Comparison of ENCODE assay signal across 21 mouse cellular contexts in genomic region chr11:102168689-102169088, GRCm38 (mm10). TPM values are rescaled to one million over a fixed set of nuclear protein-coding genes. Genes with fewer than 3 reads are reported as not detected.
DNase-seq lines count a peak whose midpoint lies in the region; ATAC-seq and TF ChIP-seq lines count a peak whose summit lies in the region.
"Had no signal": no experiment of that assay in that cellular context is flagged by ENCODE, and none has a peak within 500 bp of the region (broad histone marks: within the 10 kb centered on the region; RNA-seq: fewer than 3 reads in every experiment).

No protein-coding gene starts in this region.

- no peaks in the 10 kb centered on the region for H3K9me3 ChIP-seq in lung, postnatal 0 days (ENCODE audit: low read length)
- H3K9me3 ChIP-seq in CH12.LX (replicated peaks; ENCODE audit: low read length) = no peaks in the 10 kb centered on the region
- H3K9me3 ChIP-seq in intestine, postnatal 0 days (ENCODE audit: control insufficient read depth) = no peaks in the 10 kb centered on the region
- no peaks in the 10 kb centered on the region for H3K9me3 ChIP-seq in neural tube, embryonic 15.5 days (replicated peaks)
- H3K9me3 ChIP-seq: embryonic facial prominence, embryonic 13.5 days; forebrain, embryonic 12.5 days; heart, embryonic 12.5 days had no signal

- dilution Hi-C loops in CH12.LX (cut with MboI; ENCODE audit: extremely low pct_ligation_motif_present, extremely low pct_unique_long_range_greater_than_20kb, low sequenced_read_pairs) = no loop called here

- H3K9ac ChIP-seq in lung, postnatal 0 days (replicated peaks; ENCODE audit: low read depth) = no peak overlapping the region
- no peak overlapping the region for H3K9ac ChIP-seq in CH12.LX (ENCODE audit: insufficient read depth, low read depth)
- H3K9ac ChIP-seq in intestine, postnatal 0 days (ENCODE audit: low read depth, low read length) = 0 out of 2 replicates have a peak overlapping the region, but pooled peaks have one; percentile 17
- H3K9ac ChIP-seq in neural tube, embryonic 15.5 days (replicated peaks) = no peak overlapping the region
- H3K9ac ChIP-seq: embryonic facial prominence, embryonic 13.5 days; forebrain, embryonic 12.5 days; heart, embryonic 12.5 days had no signal

- ATAC-seq in lung, postnatal 0 days = peak; percentile 33; the same call in 1 of the 2 replicates
- peak; percentile 62 for ATAC-seq in intestine, postnatal 0 days
- ATAC-seq in neural tube, embryonic 15.5 days (ENCODE audit: low FRiP score) = no peak
- ATAC-seq: activated CD4-positive, CD25-positive, alpha-beta regulatory T cell, adult 4 months; forebrain, embryonic 16.5 days; Patski had no signal

- no peak overlapping the region for H3K4me3 ChIP-seq in layer of hippocampus, adult 2 months
- H3K4me3 ChIP-seq in lung, postnatal 0 days (ENCODE audit: low read depth, low read length) = no peak overlapping the region
- no peak overlapping the region for H3K4me3 ChIP-seq in lung, adult 2 months (replicated peaks; ENCODE audit: extremely low read depth, low read depth, low read length)
- no peak overlapping the region for H3K4me3 ChIP-seq in CH12.LX (replicated peaks in 1 of 3; ENCODE audit: low read depth in 2 of 3, low read length in 2 of 3, poor library complexity in 1 of 3)
- no peak overlapping the region for H3K4me3 ChIP-seq in intestine, postnatal 0 days (ENCODE audit: low read depth, low read length)
- no peak overlapping the region for H3K4me3 ChIP-seq in neural tube, embryonic 15.5 days (replicated peaks)
- H3K4me3 ChIP-seq: embryonic facial prominence, embryonic 13.5 days; forebrain, embryonic 12.5 days; heart, adult 2 months; heart, embryonic 12.5 days had no signal

- H3K4me1 ChIP-seq in lung, postnatal 0 days (ENCODE audit: insufficient read depth, low read depth, low read length) = no peaks in the 10 kb centered on the region
- no peaks in the 10 kb centered on the region; the same call in 1 of the 2 replicates for H3K4me1 ChIP-seq in lung, adult 2 months (ENCODE audit: control insufficient read depth, insufficient read depth, low read length)
- H3K4me1 ChIP-seq in CH12.LX (ENCODE audit: control insufficient read depth in 1 of 2, insufficient read depth in 2 of 2) = peaks cover 4 to 21% of the 10 kb centered on the region in 2 experiments; a peak in 3 of 4 replicates
- H3K4me1 ChIP-seq in intestine, postnatal 0 days (replicated peaks; ENCODE audit: control insufficient read depth, insufficient read depth, low read length) = 0 out of 2 replicates have a peak, but pooled peaks cover 3% of the 10 kb centered on the region
- H3K4me1 ChIP-seq in neural tube, embryonic 15.5 days = no peaks in the 10 kb centered on the region
- H3K4me1 ChIP-seq: embryonic facial prominence, embryonic 13.5 days; forebrain, embryonic 12.5 days had no signal

- peaks cover 9% of the 10 kb centered on the region; the same call in 1 of the 2 replicates for H3K36me3 ChIP-seq in lung, postnatal 0 days (ENCODE audit: insufficient read depth, low read length)
- peaks cover 71 to 95% of the 10 kb centered on the region in 2 experiments for H3K36me3 ChIP-seq in CH12.LX (replicated peaks in 1 of 2; ENCODE audit: control insufficient read depth in 1 of 2, insufficient read depth in 1 of 2, low read length in 1 of 2)
- H3K36me3 ChIP-seq in intestine, postnatal 0 days (ENCODE audit: control insufficient read depth, insufficient read depth) = peaks cover 34% of the 10 kb centered on the region
- H3K36me3 ChIP-seq in neural tube, embryonic 15.5 days = peaks cover 43% of the 10 kb centered on the region

- in situ Hi-C loops in CH12.LX (cut with MboI; ENCODE audit: low pct_ligation_motif_present, low pct_unique_long_range_greater_than_20kb, low sequenced_read_pairs) = no loop called here

- no peak for TF ChIP-seq EP300 in lung, postnatal 0 days (IDR thresholded peaks at IDR 0.05)
- no peak for TF ChIP-seq EP300 in CH12.LX (IDR thresholded peaks at IDR 0.05; ENCODE audit: low read length)

- no peak overlapping the region for H3K4me2 ChIP-seq in lung, postnatal 0 days (replicated peaks; ENCODE audit: low read depth, low read length)
- no peak overlapping the region for H3K4me2 ChIP-seq in CH12.LX (ENCODE audit: insufficient read depth, low read depth, poor library complexity, severe bottlenecking)
- H3K4me2 ChIP-seq in intestine, postnatal 0 days (replicated peaks; ENCODE audit: low read depth) = no peak overlapping the region; the same call in 1 of the 2 replicates
- H3K4me2 ChIP-seq in neural tube, embryonic 15.5 days = no peak overlapping the region
- H3K4me2 ChIP-seq: embryonic facial prominence, embryonic 13.5 days; forebrain, embryonic 12.5 days; heart, embryonic 12.5 days had no signal

- peak overlapping the region; percentile 58; the same call in 1 of the 2 replicates for H3K27ac ChIP-seq in layer of hippocampus, adult 2 months
- H3K27ac ChIP-seq in lung, postnatal 0 days (ENCODE audit: low read length) = no peak overlapping the region; the same call in 1 of the 2 replicates
- H3K27ac ChIP-seq in CH12.LX (ENCODE audit: insufficient read depth, low read depth) = no peak overlapping the region
- H3K27ac ChIP-seq in intestine, postnatal 0 days (ENCODE audit: low read depth, low read length) = peak overlapping the region; percentile 66
- no peak overlapping the region for H3K27ac ChIP-seq in neural tube, embryonic 15.5 days (replicated peaks)
- H3K27ac ChIP-seq: embryonic facial prominence, embryonic 13.5 days; forebrain, embryonic 12.5 days; heart, adult 2 months had no signal

- WGBS in lung, postnatal 0 days = 66% methylated on average over 5 of the region's 5 CpGs
- WGBS in lung, adult 2 months = 63% methylated on average over 5 of the region's 5 CpGs
- 43% methylated on average over 5 of the region's 5 CpGs for WGBS in intestine, postnatal 0 days
- WGBS in neural tube, embryonic 15.5 days = 86% methylated on average over 5 of the region's 5 CpGs

- H3K27me3 ChIP-seq in lung, postnatal 0 days (replicated peaks; ENCODE audit: insufficient read depth, low read length) = no peaks in the 10 kb centered on the region
- no peaks in the 10 kb centered on the region for H3K27me3 ChIP-seq in CH12.LX (replicated peaks)
- H3K27me3 ChIP-seq in intestine, postnatal 0 days (replicated peaks; ENCODE audit: control insufficient read depth, insufficient read depth, low read length) = no peaks in the 10 kb centered on the region
- H3K27me3 ChIP-seq in neural tube, embryonic 15.5 days (replicated peaks) = no peaks in the 10 kb centered on the region
- H3K27me3 ChIP-seq: embryonic facial prominence, embryonic 13.5 days; forebrain, embryonic 12.5 days; heart, embryonic 12.5 days; Patski had no signal

- no peak for DNase-seq in layer of hippocampus, adult 2 months (ENCODE audit: low spot score in 2 of 2)
- no peak for DNase-seq in layer of hippocampus, postnatal 36 days
- peak; percentile 36 for DNase-seq in lung, postnatal 0 days (ENCODE audit: low spot score)
- no peak for DNase-seq in lung, adult 2 months
- no peak for DNase-seq in CH12.LX (ENCODE audit: extremely low read depth)
- DNase-seq: adrenal gland, postnatal 14 days; cerebellum, adult 11-12 months; cerebellum, adult 9-11 months; cerebellum, postnatal 36 days; gastrocnemius, postnatal 14 days; heart, adult 2 months; heart, postnatal 36 days had no signal

- peaks cover 72% of the 10 kb centered on the region for H3K79me2 ChIP-seq in CH12.LX (replicated peaks; ENCODE audit: control insufficient read depth, extremely low read depth, insufficient read depth, poor library complexity, severe bottlenecking)

- TF ChIP-seq POLR2A in lung, adult 2 months (IDR thresholded peaks at IDR 0.05; ENCODE audit: borderline replicate concordance, extremely low read depth, low read depth, low read length) = no peak
- no peak for TF ChIP-seq POLR2A in CH12.LX (IDR thresholded peaks at IDR 0.05; ENCODE audit: low read depth, low read length)

- TF ChIP-seq RAD21 in CH12.LX (IDR thresholded peaks at IDR 0.05; ENCODE audit: low read depth, low read length) = no peak

- no peak for TF ChIP-seq CTCF in layer of hippocampus, adult 2 months (conservative IDR thresholded peaks at IDR 0.05)
- no peak for TF ChIP-seq CTCF in lung, postnatal 0 days (IDR thresholded peaks at IDR 0.05)
- no peak for TF ChIP-seq CTCF in lung, adult 2 months (IDR thresholded peaks at IDR 0.05; ENCODE audit: insufficient read depth, low read length)
- no peak for TF ChIP-seq CTCF in CH12.LX (conservative IDR thresholded peaks at IDR 0.05 in 1 of 2, IDR thresholded peaks at IDR 0.05 in 1 of 2; ENCODE audit: low read depth in 2 of 2, low read length in 2 of 2)
- TF ChIP-seq CTCF in intestine, postnatal 0 days (IDR thresholded peaks at IDR 0.05; ENCODE audit: low read depth) = no peak

RNA-seq across cellular contexts. Expression of gene Tmem101, which starts 12.5 kb away (rescaled TPM):
- 10 to 100 TPM; 26.5 to 27.1 TPM for total RNA-seq in layer of hippocampus, adult 2 months (2021)
- total RNA-seq in layer of hippocampus, postnatal 36 days (2021) = 10 to 100 TPM; 29.5 to 30.6 TPM
- 17.6 and 18.9 TPM in 2 replicates for polyA plus RNA-seq in lung, postnatal 0 days (2015; fragmentation: Nextera tagmentation; extraction: Ambion mirVana)
- 20.5 and 26.7 TPM in 2 replicates for polyA plus RNA-seq in lung, adult 2 months (2012; rRNA removed)
- 56.7 and 63.1 TPM in 2 replicates for total RNA-seq in CH12.LX (2012; rRNA removed)
- 36.1 and 38.5 TPM in 2 replicates for total RNA-seq in CH12.LX (2014; rRNA removed)
- polyA plus RNA-seq in CH12.LX (2012; ENCODE audit: insufficient read length, low read depth) = 29.7 and 35.4 TPM in 2 replicates
- 10.9 and 11.4 TPM in 2 replicates for polyA plus RNA-seq in intestine, postnatal 0 days (2015; fragmentation: Nextera tagmentation; extraction: Ambion mirVana)
- polyA plus RNA-seq in neural tube, embryonic 15.5 days (2015; fragmentation: Nextera tagmentation; extraction: Ambion mirVana) = 41.2 and 41.5 TPM in 2 replicates

RNA-seq across cellular contexts. Expression of gene Lsm12, which starts 16.4 kb away (rescaled TPM):
- total RNA-seq in layer of hippocampus, adult 2 months (2021) = 10 to 100 TPM; 56.6 to 56.9 TPM
- 10 to 100 TPM; 59.4 to 60.8 TPM for total RNA-seq in layer of hippocampus, postnatal 36 days (2021)
- 74.7 and 79.9 TPM in 2 replicates for polyA plus RNA-seq in lung, postnatal 0 days (2015; fragmentation: Nextera tagmentation; extraction: Ambion mirVana)
- 20.8 and 30.6 TPM in 2 replicates for polyA plus RNA-seq in lung, adult 2 months (2012; rRNA removed)
- total RNA-seq in CH12.LX (2012; rRNA removed) = 66.9 and 78.7 TPM in 2 replicates
- 70.0 and 78.9 TPM in 2 replicates for total RNA-seq in CH12.LX (2014; rRNA removed)
- 164 and 185 TPM in 2 replicates for polyA plus RNA-seq in CH12.LX (2012; ENCODE audit: insufficient read length, low read depth)
- polyA plus RNA-seq in intestine, postnatal 0 days (2015; fragmentation: Nextera tagmentation; extraction: Ambion mirVana) = 103 and 107 TPM in 2 replicates
- 111 and 121 TPM in 2 replicates for polyA plus RNA-seq in neural tube, embryonic 15.5 days (2015; fragmentation: Nextera tagmentation; extraction: Ambion mirVana)

RNA-seq across cellular contexts. Expression of gene G6pc3, which starts 20.7 kb away (rescaled TPM):
- total RNA-seq in layer of hippocampus, adult 2 months (2021) = 10 to 100 TPM; 58.2 to 59.7 TPM
- 10 to 100 TPM; 52.0 to 58.5 TPM for total RNA-seq in layer of hippocampus, postnatal 36 days (2021)
- polyA plus RNA-seq in lung, postnatal 0 days (2015; fragmentation: Nextera tagmentation; extraction: Ambion mirVana) = 15.8 and 16.7 TPM in 2 replicates
- polyA plus RNA-seq in lung, adult 2 months (2012; rRNA removed) = 74.4 and 82.5 TPM in 2 replicates
- total RNA-seq in CH12.LX (2012; rRNA removed) = 31.9 and 34.7 TPM in 2 replicates
- 26.3 and 31.3 TPM in 2 replicates for total RNA-seq in CH12.LX (2014; rRNA removed)
- 65.6 and 72.3 TPM in 2 replicates for polyA plus RNA-seq in CH12.LX (2012; ENCODE audit: insufficient read length, low read depth)
- polyA plus RNA-seq in intestine, postnatal 0 days (2015; fragmentation: Nextera tagmentation; extraction: Ambion mirVana) = 20.4 and 21.1 TPM in 2 replicates
- polyA plus RNA-seq in neural tube, embryonic 15.5 days (2015; fragmentation: Nextera tagmentation; extraction: Ambion mirVana) = 40.4 and 42.0 TPM in 2 replicates

RNA-seq across cellular contexts. Expression of gene Nags, which starts 23.4 kb away (rescaled TPM):
- total RNA-seq in layer of hippocampus, adult 2 months (2021) = not detected
- not detected for total RNA-seq in layer of hippocampus, postnatal 36 days (2021)
- 0.91 and 1.4 TPM in 2 replicates for polyA plus RNA-seq in lung, postnatal 0 days (2015; fragmentation: Nextera tagmentation; extraction: Ambion mirVana)
- polyA plus RNA-seq in lung, adult 2 months (2012; rRNA removed) = 0.41 and 0.72 TPM in 2 replicates
- total RNA-seq in CH12.LX (2012; rRNA removed) = not detected in 2 replicates
- total RNA-seq in CH12.LX (2014; rRNA removed) = not detected in 2 replicates
- polyA plus RNA-seq in CH12.LX (2012; ENCODE audit: insufficient read length, low read depth) = not detected in 2 replicates
- polyA plus RNA-seq in intestine, postnatal 0 days (2015; fragmentation: Nextera tagmentation; extraction: Ambion mirVana) = 37.9 and 40.4 TPM in 2 replicates
- 0.10 TPM in 1 of 2 replicates, not detected in the other for polyA plus RNA-seq in neural tube, embryonic 15.5 days (2015; fragmentation: Nextera tagmentation; extraction: Ambion mirVana)
- total RNA-seq: gastrocnemius, postnatal 14 days; heart, adult 2 months; heart, postnatal 36 days had no signal
- polyA plus RNA-seq: activated CD4-positive, CD25-positive, alpha-beta regulatory T cell, adult 4 months; C2C12; embryonic facial prominence, embryonic 13.5 days; forebrain, embryonic 12.5 days; forebrain, embryonic 16.5 days; Patski had no signal

Comparison
In these comparisons a context has a peak if more than half of its experiments do, and no peak if none do; other contexts are left out.
1. H3K27ac ChIP-seq: peak in layer of hippocampus, adult 2 months (single experiment) and intestine, postnatal 0 days (single experiment); none in lung, postnatal 0 days (single experiment), CH12.LX (single experiment) and neural tube, embryonic 15.5 days (single experiment).